Mouse (Mus musculus) ovary, postnatal 14 days (tissue): ENCODE measurements around the gene Hmg20b.

ENCODE experiments used
- DNase-seq: peaks from one replicate; pipeline ENCODE4 v3.0.0; 2022; ENCODE audit warnings: low spot score

Hmg20b gene

DNA sequence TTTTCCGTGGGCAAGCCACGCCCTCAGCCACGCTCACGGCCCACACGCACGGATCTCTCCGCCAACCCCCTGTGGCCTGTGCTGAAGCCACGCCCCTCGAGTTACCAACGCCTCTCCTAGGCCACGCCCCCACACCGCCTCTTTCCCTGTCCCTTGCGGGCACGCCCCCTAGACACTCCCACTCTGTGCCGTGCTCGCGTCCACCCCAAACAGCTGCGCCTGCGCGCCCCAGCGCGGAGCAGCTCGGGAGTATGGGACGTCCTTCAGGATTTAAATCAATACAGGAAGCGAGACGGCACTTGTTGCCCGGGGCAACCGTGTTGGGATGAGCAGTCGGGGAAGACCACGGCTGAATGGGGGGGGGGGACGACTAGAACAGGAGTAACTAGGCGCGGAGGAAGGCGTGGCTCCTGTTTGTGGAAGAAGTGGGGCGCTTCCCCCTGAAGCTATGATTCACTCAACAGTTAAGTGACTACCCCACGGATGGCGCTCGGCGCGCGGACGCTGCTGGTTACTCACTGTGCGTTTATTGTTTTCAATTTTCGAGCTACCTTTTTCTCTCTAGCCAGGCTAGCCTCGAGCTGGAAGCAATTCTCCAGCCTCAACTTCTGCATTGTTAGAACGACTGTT is 28.4 kb upstream of the Hmg20b start:
- peak; percentile 100 for DNase-seq

DNA sequence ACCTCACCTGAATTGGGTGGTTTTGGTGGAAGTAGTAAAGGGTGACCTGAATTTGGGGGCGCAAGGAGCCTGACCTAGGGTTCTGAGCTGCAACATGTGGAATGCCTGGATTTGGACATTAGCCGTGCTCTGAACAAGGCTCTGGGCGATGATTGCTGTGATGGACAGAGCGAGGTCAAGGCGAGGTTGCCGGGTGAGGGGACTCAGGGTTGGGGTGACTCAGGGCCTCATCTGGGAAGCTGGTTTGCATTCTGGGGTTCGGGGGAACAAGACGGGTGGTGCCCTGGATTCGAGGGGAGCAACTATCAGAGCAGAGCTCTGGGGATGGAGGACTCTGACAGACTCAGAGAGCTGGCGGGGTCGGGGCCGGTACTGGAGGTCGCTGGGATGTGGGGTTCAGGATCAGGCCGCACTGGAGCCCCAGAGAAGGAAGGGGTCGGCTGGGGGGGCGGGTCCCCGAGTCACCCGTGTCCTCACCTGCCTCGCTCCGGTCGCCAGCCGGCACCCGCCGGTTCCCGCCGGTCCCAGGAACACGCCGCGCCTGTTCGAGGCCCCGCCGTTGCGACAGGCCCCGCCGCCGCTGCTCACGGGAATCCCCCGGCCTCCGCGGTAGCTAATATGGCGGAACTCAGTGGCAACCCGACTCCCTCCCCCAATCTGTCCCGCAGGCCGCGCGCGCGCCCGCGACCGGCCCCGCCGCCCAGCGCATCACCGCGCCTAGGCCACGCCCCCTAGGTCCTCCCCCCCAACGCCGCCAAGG is 27.7 kb upstream of the Hmg20b start, which contains the start of gene Fzr1:
Gene Fzr1, minus strand, starts transcription at position 724 of the 760 bp plus-strand sequence.
- no peak for DNase-seq

DNA sequence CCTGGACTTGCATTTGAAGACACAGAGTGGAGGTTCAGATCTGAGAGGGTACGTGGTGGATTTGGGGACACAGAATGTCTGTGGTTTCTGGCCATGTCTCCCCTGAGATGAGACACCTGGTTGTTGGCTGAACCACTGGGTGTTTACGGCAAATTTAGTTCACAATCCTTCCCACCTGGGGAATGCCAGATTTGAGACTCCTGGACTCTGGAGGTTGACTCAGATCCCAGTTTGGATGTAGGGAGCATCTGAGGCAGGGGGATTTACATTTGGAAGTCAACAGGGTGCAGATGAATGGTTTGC is 27.0 kb upstream of the Hmg20b start:
- no peak for DNase-seq

DNA sequence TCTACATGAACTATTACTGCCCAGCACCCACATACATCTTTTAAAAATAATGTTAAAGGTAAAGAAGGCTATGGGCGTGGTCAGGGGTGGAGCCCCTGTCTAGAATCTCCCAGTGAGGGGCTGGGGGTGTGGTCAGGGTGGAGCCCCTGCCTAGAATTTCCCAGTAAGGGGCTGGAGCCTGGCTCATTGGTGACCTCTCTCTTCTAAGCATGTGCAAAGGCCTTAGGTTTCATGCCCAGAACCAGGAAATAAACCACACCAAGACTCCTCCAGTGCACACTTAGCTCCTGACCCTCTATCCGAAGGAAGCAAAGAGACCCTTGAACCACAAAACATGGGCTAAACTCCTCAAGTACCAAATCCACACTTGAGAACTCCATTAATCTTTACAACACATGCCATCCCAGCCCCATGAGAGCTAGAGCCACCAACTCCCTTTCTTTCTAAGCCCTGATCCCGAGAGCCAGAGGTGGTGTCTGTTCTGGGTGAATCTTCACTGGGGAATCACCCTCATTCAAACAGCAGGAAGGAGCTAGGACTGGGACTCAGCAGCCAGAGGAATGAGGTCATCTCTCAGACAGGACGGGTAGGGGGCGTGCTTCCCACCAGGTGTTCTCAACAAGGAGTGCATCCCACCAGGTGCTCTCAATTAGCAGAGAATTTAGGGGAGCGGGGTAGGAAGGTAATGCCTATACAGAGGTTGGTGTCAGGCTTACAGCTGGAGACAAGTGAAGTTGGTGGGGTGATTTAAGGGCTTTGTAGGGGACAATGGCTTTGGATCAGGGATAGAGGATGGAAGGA is 26.5 kb upstream of the Hmg20b start:
- DNase-seq = no peak

DNA sequence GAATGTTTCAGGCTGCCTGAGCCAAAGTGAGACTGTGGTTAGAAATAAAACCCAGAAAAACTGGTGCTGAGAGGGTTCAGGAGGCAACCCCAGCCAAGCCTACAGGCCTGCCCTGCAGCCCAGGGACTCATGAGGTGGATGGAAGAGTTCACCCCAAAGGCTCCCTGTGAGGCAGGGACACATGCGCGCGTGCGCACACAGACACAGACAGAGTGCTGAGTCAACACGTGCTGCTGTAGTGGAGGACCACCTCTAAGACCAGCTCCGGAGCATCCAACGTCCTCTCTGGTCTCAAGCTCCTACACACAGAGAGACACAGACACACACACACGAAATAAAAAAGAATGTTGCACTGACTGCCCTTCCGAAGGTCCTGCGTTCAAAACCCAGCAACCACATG is 25.0 kb upstream of the Hmg20b start:
- no peak for DNase-seq

DNA sequence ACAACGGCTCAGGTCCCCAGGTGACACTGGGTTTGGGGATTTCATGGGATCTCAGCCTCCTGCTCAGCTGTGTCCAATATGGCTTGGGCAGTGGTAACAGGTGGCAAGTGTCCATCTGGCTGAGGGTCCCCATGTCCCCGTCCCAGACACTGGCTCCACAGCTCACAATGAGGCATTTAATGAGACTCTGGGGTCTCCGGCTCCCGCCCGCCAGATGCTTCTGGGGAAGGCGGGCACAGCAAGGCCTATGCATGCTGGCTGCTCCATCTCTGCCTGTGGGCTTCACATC is 16.9 kb upstream of the Hmg20b start:
- no peak for DNase-seq

GRCm38 (mm10) chr10:81366477-81367206 is 16.4 kb upstream of the Hmg20b start:
- no peak for DNase-seq

DNA sequence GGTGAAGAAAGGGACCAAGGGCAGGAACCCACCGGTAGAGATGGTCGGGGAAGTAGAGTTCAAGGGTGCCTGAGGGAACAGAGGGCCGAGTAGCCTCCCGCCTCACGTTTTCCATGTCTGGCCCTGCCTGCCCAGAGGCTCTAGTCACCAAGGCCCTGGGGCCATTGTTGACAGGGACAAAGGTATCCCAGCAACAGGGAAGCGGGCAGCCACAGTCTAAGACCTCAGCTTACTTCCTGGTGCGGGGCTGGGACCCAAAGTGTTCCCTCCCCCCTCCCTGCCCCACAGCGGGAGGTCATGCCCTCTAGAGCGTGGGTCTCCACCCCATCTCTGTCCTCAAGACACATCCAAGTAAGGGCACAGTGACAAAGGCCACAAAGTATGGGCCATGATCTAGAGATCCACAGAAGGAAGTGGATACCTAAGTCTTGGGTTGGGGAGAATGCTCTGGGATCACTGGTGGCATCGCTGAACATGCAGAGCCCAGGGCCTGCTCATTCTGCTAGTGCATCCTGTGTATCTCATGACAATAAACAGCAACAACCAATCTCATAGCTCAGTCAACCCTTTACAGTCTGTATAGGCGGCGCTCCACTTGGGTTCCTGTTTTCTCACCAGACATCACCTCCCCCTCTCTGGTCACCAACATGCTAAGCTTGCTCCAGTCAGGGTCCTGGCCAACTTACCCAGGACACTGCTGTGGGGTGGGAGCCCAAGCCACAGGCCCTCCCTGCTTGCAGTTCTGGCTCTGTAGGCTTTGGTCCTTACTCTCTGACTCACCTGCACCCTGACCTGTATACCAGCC is 15.6 kb upstream of the Hmg20b start, which contains the start of gene 4930404N11Rik:
Gene 4930404N11Rik, minus strand, starts transcription at position 145 of the 805 bp plus-strand sequence.
- DNase-seq = no peak

GRCm38 (mm10) chr10:81365073-81365472 is 14.8 kb upstream of the Hmg20b start:
- no peak for DNase-seq

DNA sequence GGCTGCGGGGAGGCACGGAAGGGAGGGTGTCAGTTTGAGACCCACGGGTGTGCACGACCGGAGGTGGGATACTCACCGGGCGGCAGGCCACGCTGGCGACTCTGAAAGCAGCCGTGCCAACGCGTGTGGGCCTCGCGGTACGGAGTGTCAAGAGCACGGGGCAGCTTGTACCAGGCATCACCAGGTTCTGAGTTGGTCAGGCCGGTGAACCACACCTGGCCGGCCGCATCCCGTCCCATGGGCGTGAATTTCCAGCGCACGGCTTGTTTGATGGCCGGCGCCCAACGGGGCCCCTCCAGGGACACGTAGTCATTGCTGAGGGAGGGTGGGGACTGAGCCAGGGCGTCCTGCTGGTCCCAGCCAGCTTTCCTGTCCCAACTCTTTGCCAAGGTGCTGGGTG is 14.4 kb upstream of the Hmg20b start:
- no peak for DNase-seq

GRCm38 (mm10) chr10:81363436-81364346 is 13.4 kb upstream of the Hmg20b start:
- no peak for DNase-seq

- no peak for DNase-seq
Measured at GRCm38 (mm10) chr10:81362336-81362949, 12.2 kb upstream of the Hmg20b start.

DNA sequence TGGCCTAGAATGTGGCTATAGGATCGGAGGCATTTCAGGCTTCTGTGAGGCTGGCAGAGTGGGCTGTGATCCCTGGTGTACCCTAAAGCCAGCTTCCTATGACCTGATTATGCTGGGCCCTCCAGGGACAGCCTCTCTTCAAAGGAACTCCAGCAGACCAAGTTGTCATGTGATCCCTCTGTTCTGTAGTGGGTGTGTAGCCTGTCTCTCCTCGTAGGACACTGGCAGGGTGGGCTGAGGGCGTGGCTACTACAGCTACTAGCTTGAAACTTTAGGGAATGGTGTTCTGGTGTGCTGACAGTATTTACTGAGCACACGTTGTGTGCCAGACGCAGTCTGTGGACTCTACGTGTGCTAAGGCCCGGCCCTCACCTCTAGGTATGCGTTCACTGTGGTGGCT is 10.4 kb upstream of the Hmg20b start:
- no peak for DNase-seq

DNA sequence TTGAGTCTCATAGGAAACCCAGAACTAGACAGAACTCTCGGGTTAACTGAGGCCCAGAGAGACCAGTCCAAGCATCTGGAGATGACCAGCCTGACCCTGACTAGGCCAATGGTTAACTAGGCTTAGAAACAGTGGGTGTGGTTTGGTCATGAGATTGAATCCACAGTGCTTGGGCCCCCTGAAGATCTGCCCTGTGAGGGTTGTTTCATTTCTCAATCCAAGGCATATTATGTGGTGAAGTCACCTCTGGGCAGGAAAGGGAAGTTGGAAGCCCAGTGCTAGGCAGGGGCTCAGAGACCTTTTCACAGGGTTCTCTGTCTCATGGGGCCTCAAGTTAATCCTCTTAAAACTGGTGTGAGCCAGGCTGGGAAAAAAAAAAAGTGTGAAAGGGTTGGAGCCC is 8.6 kb upstream of the Hmg20b start:
- no peak for DNase-seq

DNA sequence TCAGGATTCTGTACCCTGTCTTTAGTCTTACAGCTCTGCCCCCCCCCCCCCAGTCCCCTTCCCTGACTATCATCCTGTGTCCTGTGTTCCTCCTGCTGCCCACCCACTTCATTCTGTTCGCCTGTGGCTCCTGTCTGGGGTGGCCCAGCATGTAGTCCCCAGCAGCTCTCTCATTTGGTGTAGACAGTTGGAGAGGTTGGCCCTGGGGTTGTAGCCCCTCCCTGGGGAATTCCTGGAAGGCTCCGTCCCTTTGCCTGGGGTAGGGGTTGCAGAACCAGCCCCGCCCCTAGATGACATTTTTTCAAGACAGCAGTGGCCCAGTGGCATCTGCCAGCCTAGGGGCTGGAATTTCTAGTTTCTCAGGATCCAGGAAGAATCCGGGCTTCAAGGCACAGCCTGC is 7.9 kb upstream of the Hmg20b start:
- no peak for DNase-seq

DNA sequence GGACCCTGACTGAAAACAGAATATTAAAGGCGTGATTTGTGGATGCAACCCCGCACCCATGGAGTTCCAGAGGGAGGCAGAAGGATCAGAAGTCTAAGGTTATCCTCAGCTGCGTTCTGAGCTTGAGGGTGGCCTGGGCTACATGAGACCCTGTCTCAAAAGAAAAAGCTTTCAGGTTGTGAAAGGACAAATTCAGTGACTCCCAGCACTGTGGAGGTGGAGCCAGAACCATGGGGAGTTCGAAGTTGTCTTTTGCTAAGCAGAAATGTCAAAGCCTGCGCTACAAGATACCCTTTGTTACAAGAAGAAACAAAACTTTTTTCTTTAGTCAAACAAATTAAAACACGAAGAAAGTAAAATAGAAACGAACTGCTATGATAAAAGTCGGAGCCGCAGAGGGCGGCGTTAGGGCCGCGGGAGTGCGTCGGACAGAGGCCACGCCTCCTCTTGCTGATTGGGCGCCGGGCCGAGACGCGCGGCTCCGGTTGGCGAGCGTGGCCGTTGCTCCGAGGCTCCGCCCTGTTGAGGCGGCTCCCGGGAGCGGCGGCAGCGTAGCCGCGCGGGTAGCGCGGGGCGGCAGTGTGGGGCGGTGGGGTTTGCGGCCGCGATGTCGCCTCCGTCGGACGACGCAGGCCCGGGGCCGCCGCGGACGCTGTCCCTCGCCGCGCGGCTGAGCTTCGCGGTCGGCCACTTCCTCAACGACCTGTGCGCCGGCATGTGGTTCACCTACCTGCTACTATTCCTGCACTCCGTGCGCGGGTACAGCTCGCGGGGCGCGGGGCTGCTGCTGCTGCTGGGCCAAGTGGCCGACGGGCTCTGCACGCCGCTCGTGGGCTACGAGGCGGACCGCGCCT is 6.9 kb upstream of the Hmg20b start, which contains the start of gene Mfsd12:
Gene Mfsd12, plus strand, starts transcription at position 501 of the 854 bp plus-strand sequence.
- peak; percentile 88 for DNase-seq

- DNase-seq = no peak
Measured at GRCm38 (mm10) chr10:81356352-81356990, 6.2 kb upstream of the Hmg20b start.

DNA sequence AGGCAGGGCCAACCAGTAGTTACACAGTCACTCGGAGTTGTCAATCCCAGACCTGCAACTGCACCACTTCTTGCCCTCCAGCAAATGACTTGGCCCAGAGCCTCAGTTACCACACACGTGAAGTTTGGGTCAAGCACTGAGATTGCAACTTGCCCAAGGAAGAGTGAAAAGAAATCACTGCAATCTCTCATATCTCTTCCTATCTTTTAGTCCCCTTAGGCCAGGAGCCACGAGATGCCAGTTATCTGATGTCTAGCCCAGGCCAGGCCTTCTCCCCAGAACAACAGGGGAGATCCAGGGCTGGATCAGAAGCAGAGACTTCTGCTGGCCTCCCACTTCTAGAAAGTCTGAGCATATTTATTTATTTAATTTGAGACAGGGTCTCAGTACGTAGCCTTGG is 5.3 kb upstream of the Hmg20b start:
- DNase-seq = no peak
